Mouse (Mus musculus) left cerebral cortex, postnatal 25 days (tissue): ENCODE measurements around the gene Sox9. TPM values are rescaled to one million over a fixed set of nuclear protein-coding genes. Genes with fewer than 3 reads are reported as not detected.

Experiments used
- DNase-seq, 2 experiments: peaks; one replicate each; pipeline ENCODE4 v3.0.0; 2022; ENCODE audit warnings: low spot score in 2 of 2, mixed read lengths in 1 of 2
- intact Hi-C: fragments of 180-260 bp; cut with DNase I; formaldehyde crosslinking; loops from one replicate; pipeline ENCODE4 v1.15.1; 2025
- total RNA-seq, 2 experiments: library from RNA; stranded (reverse); gene quantifications; 2 replicates each; pipeline ENCODE4 v1.2.3; 2021

Gene Sox9
- total RNA-seq, 2 experiments from 2014 or later = 25.7 to 25.9 TPM

- DNase-seq = no peak
- intact Hi-C loops = no loop called here
Measured at GRCm38 (mm10) chr11:112788296-112788695, 6.3 kb downstream of the Sox9 start.

GRCm38 (mm10) chr11:112796379-112796778 is 14.4 kb downstream of the Sox9 start:
- no peak for DNase-seq
- intact Hi-C loops = no loop called here

- intact Hi-C loops = no loop called here
- no peak for DNase-seq
Measured at GRCm38 (mm10) chr11:112798831-112799382, 16.9 kb downstream of the Sox9 start.

- no peak for DNase-seq
- intact Hi-C loops = no loop called here
Measured at GRCm38 (mm10) chr11:112801189-112801818, 19.3 kb downstream of the Sox9 start.

- intact Hi-C loops = no loop called here
Measured at GRCm38 (mm10) chr11:112807838-112808506, 25.9 kb downstream of the Sox9 start.

GRCm38 (mm10) chr11:112810447-112811151 is 28.6 kb downstream of the Sox9 start:
- intact Hi-C loops = loop anchor here (1.0 kb wide), 1 partner anchor 28 kb away; the partner anchor contains the start of gene Sox9
- DNase-seq = peak in 1 of 2 experiments; percentile 30

More at GRCm38 (mm10) chr11:112807838-112808506, 25.9 kb downstream of the Sox9 start:
- DNase-seq = no peak

GRCm38 (mm10) chr11:112811152-112811871 is 29.3 kb downstream of the Sox9 start:
- intact Hi-C loops = loop anchor here (1.0 kb wide), 1 partner anchor 29 kb away; the partner anchor contains the start of gene Sox9
- peak; percentile 43 to 83 for DNase-seq

- intact Hi-C loops = no loop called here
- no peak for DNase-seq
Measured at GRCm38 (mm10) chr11:112817829-112818650, 36.0 kb downstream of the Sox9 start.

- intact Hi-C loops = no loop called here
- DNase-seq = no peak
Measured at GRCm38 (mm10) chr11:112818651-112819270, 36.7 kb downstream of the Sox9 start.

GRCm38 (mm10) chr11:112821536-112821935 is 39.5 kb downstream of the Sox9 start:
- DNase-seq = no peak
- intact Hi-C loops = no loop called here

GRCm38 (mm10) chr11:112824146-112824545 is 42.1 kb downstream of the Sox9 start:
- DNase-seq = no peak
- intact Hi-C loops = no loop called here

- intact Hi-C loops = no loop called here
- DNase-seq = no peak
Measured at GRCm38 (mm10) chr11:112826193-112827043, 44.4 kb downstream of the Sox9 start.

GRCm38 (mm10) chr11:112827044-112827347 is 45.0 kb downstream of the Sox9 start:
- intact Hi-C loops = no loop called here
- no peak for DNase-seq

GRCm38 (mm10) chr11:112828553-112829287 is 46.7 kb downstream of the Sox9 start:
- no peak for DNase-seq
- intact Hi-C loops = no loop called here

- intact Hi-C loops = no loop called here
- DNase-seq = peak in 1 of 2 experiments; percentile 13
Measured at GRCm38 (mm10) chr11:112834245-112835005, 52.4 kb downstream of the Sox9 start.

GRCm38 (mm10) chr11:112835468-112836092 is 53.6 kb downstream of the Sox9 start:
- intact Hi-C loops = no loop called here
- no peak for DNase-seq
